In the genomic region with DNA sequence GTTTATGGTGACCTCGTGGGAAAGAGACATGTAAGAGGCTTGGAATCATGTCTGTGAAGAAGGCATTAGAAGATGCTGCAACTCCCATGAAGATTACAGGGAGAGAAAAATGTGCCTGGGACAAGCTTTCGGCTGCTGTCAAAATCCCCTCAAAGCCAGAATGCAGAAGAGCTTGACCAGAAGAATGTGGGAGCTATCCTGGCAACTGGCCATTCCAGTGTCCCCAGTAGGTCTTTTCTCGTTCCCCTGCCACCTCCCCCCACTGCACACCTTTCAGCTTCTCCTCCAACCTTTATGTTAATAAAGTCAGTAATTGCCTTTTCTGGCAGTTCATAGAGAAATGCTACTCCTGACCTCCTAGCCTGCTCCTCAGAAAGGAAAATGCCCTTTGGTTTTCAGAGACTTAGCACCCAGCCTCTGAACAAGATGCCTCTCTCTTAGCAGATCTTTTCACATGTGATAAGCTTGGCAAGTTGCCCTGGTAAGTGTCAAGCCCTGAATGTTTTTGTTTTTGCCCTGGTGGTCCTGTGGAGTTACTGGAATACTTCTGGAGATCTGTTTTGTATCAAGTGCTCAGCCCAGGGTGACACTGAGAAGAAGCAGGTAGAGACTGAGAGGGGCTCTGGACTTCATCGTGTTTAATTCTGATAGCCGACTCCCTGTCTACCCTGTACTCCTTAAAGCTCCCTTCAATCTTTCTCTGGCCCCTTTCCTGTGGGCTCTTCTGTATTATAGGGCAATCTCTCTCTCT, we compare ENCODE assay signal across 11 mouse cellular contexts.
DNase-seq lines count a peak whose midpoint lies in the region; ATAC-seq and TF ChIP-seq lines count a peak whose summit lies in the region.
"Had no signal": no experiment of that assay in that cellular context is flagged by ENCODE, and none has a peak within 500 bp of the region (broad histone marks: within the 10 kb centered on the region; RNA-seq: fewer than 3 reads in every experiment).

No protein-coding gene starts in this region.

- no peaks in the 10 kb centered on the region; the same call in 1 of the 2 replicates for H3K4me1 ChIP-seq in hindbrain, postnatal 0 days (ENCODE audit: insufficient read depth, low read length)
- H3K4me1 ChIP-seq in hindbrain, embryonic 14.5 days (replicated peaks; ENCODE audit: control insufficient read depth, insufficient read depth, low read length), result no peaks in the 10 kb centered on the region
- H3K4me1 ChIP-seq in heart, embryonic 12.5 days (replicated peaks), result peaks cover 23% of the 10 kb centered on the region
- H3K4me1 ChIP-seq in limb, embryonic 13.5 days, result peaks cover 20% of the 10 kb centered on the region

- H3K36me3 ChIP-seq in hindbrain, postnatal 0 days (ENCODE audit: insufficient read depth, low read length), result no peaks in the 10 kb centered on the region
- H3K36me3 ChIP-seq in hindbrain, embryonic 14.5 days (replicated peaks; ENCODE audit: control insufficient read depth, insufficient read depth), result no peaks in the 10 kb centered on the region
- H3K36me3 ChIP-seq in heart, embryonic 12.5 days, result no peaks in the 10 kb centered on the region
- H3K36me3 ChIP-seq in limb, embryonic 13.5 days, result no peaks in the 10 kb centered on the region

- no peak overlapping the region for H3K27ac ChIP-seq in hindbrain, postnatal 0 days
- no peak overlapping the region for H3K27ac ChIP-seq in hindbrain, embryonic 14.5 days
- H3K27ac ChIP-seq in heart, embryonic 12.5 days (ENCODE audit: poor library complexity, severe bottlenecking), result peak overlapping the region; percentile 80
- peak overlapping the region; percentile 33; the same call in 1 of the 2 replicates for H3K27ac ChIP-seq in limb, embryonic 13.5 days

- no peak overlapping the region for H3K4me2 ChIP-seq in hindbrain, postnatal 0 days (ENCODE audit: low read depth, low read length)
- no peak overlapping the region for H3K4me2 ChIP-seq in hindbrain, embryonic 14.5 days (replicated peaks)
- peak overlapping the region; percentile 41 for H3K4me2 ChIP-seq in heart, embryonic 12.5 days
- H3K4me2 ChIP-seq in limb, embryonic 13.5 days (replicated peaks), result no peak overlapping the region

- no peaks in the 10 kb centered on the region for H3K9me3 ChIP-seq in hindbrain, postnatal 0 days (ENCODE audit: low read length)
- no peaks in the 10 kb centered on the region for H3K9me3 ChIP-seq in hindbrain, embryonic 14.5 days (ENCODE audit: control insufficient read depth, low read length)
- no peaks in the 10 kb centered on the region for H3K9me3 ChIP-seq in heart, embryonic 12.5 days (replicated peaks)
- no peaks in the 10 kb centered on the region for H3K9me3 ChIP-seq in limb, embryonic 13.5 days

- ATAC-seq in hindbrain, postnatal 0 days, result 0 out of 2 replicates have a peak, but pooled peaks have one; percentile 24
- no peak for ATAC-seq in hindbrain, embryonic 14.5 days (ENCODE audit: low FRiP score)
- ATAC-seq in heart, embryonic 12.5 days (ENCODE audit: insufficient number of reproducible peaks, low FRiP score), result peak; percentile 96
- peak; percentile 78; the same call in 1 of the 2 replicates for ATAC-seq in limb, embryonic 13.5 days (ENCODE audit: low FRiP score, low read depth)
- ATAC-seq: CD4-positive, CD25-positive, alpha-beta regulatory T cell, adult 4 months; inflammation-experienced regulatory T-cells, adult 6 months; midbrain, embryonic 16.5 days had no signal

- H3K9ac ChIP-seq in hindbrain, postnatal 0 days (replicated peaks; ENCODE audit: low read length), result no peak overlapping the region
- no peak overlapping the region for H3K9ac ChIP-seq in hindbrain, embryonic 14.5 days
- no peak overlapping the region for H3K9ac ChIP-seq in heart, embryonic 12.5 days
- no peak overlapping the region for H3K9ac ChIP-seq in limb, embryonic 13.5 days

- TF ChIP-seq CTCF in hindbrain, postnatal 0 days (IDR thresholded peaks at IDR 0.05; ENCODE audit: low read depth), result no peak

- 39% methylated on average over 5 of the region's 5 CpGs for WGBS in hindbrain, postnatal 0 days
- 65% methylated on average over 5 of the region's 5 CpGs for WGBS in hindbrain, embryonic 14.5 days
- 5% methylated on average over 5 of the region's 5 CpGs for WGBS in heart, embryonic 12.5 days
- 18% methylated on average over 5 of the region's 5 CpGs for WGBS in limb, embryonic 13.5 days

- no peaks in the 10 kb centered on the region for H3K27me3 ChIP-seq in hindbrain, postnatal 0 days (ENCODE audit: insufficient read depth, low read length)
- no peaks in the 10 kb centered on the region for H3K27me3 ChIP-seq in hindbrain, embryonic 14.5 days (ENCODE audit: control insufficient read depth, insufficient read depth, low read length)
- H3K27me3 ChIP-seq in heart, embryonic 12.5 days (replicated peaks), result no peaks in the 10 kb centered on the region
- H3K27me3 ChIP-seq in limb, embryonic 13.5 days, result no peaks in the 10 kb centered on the region

- H3K4me3 ChIP-seq in hindbrain, postnatal 0 days (ENCODE audit: low read length), result no peak overlapping the region
- no peak overlapping the region for H3K4me3 ChIP-seq in hindbrain, embryonic 14.5 days (replicated peaks; ENCODE audit: low read length)
- no peak overlapping the region for H3K4me3 ChIP-seq in heart, embryonic 12.5 days
- no peak overlapping the region for H3K4me3 ChIP-seq in limb, embryonic 13.5 days

- DNase-seq in hindbrain, postnatal 0 days (ENCODE audit: low spot score), result peak; percentile 58
- DNase-seq in hindbrain, embryonic 14.5 days (ENCODE audit: low spot score), result no peak
- peak; percentile 59 for DNase-seq in embryo, embryonic 10 days (ENCODE audit: low spot score)
- no peak for DNase-seq in kidney, adult 18-20 months
- DNase-seq in urinary bladder, postnatal 36 days (ENCODE audit: low spot score in 2 of 2), result no peak
- DNase-seq in spleen, adult 18-20 months, result no peak

Comparison
In these comparisons a context has a peak if more than half of its experiments do, and no peak if none do; other contexts are left out.
1. DNase-seq: peak in hindbrain, postnatal 0 days (single experiment) and embryo, embryonic 10 days (single experiment); none in hindbrain, embryonic 14.5 days (single experiment), kidney, adult 18-20 months (single experiment), urinary bladder, postnatal 36 days (0 of 2) and spleen, adult 18-20 months (0 of 2).
2. H3K27ac ChIP-seq: peak in heart, embryonic 12.5 days (single experiment) and limb, embryonic 13.5 days (single experiment); none in hindbrain, postnatal 0 days (single experiment) and hindbrain, embryonic 14.5 days (single experiment).